Mouse (Mus musculus) adrenal gland, postnatal 36 days (tissue): ENCODE results near the gene Ghdc. TPM values are rescaled to one million over a fixed set of nuclear protein-coding genes. Genes with fewer than 3 reads are reported as not detected.

Experiments used
- DNase-seq, 2 experiments: peaks; one replicate each; pipeline ENCODE4 v3.0.0; 2021; ENCODE audit warnings: mixed read lengths in 1 of 2
- total RNA-seq, 2 experiments: library from RNA; stranded (reverse); gene quantifications; 2 replicates each; pipeline ENCODE4 v1.2.3; 2021

Gene Ghdc
- total RNA-seq, 2 experiments from 2014 or later, result 18.8 to 25.8 TPM

DNA sequence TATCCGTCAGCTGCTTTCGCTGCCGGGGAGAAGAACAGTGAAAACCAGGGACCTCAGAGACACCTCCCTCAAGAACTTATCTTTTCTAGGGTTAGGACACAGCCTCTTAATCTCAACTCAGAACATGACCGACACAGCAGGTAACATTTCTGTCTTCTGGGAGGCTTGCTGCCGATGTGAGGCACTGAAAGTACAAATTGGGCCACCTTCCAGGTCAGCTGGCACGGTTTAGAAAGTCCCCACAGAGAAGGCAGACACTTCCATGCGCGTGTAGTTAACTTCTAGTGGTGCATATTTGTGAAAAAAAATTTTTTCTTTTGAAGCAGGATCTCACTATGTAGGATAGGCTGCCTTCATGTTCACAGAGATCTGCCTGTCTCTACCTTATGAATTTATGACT is 13.5 kb upstream of the Ghdc start:
- DNase-seq, result no peak

DNA sequence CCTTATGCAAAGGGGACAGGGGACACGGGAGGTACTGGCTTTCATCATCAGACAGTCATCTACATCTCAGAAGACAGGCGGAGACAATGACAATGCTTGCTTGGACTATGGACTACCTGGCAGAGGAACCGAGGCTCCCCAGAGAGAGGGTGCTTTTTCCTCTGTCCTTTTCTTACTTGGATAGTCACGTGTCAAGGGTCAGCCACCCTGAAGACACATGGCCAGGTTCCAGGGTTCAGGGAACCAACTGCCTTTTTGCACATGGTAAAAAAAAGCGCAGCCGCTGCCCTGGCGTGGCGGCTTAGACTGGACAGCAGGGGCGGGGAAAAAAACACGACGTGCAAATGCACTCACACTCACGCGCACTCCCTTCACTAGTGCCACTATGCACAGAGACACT is 11.8 kb upstream of the Ghdc start:
- DNase-seq, result no peak

DNA sequence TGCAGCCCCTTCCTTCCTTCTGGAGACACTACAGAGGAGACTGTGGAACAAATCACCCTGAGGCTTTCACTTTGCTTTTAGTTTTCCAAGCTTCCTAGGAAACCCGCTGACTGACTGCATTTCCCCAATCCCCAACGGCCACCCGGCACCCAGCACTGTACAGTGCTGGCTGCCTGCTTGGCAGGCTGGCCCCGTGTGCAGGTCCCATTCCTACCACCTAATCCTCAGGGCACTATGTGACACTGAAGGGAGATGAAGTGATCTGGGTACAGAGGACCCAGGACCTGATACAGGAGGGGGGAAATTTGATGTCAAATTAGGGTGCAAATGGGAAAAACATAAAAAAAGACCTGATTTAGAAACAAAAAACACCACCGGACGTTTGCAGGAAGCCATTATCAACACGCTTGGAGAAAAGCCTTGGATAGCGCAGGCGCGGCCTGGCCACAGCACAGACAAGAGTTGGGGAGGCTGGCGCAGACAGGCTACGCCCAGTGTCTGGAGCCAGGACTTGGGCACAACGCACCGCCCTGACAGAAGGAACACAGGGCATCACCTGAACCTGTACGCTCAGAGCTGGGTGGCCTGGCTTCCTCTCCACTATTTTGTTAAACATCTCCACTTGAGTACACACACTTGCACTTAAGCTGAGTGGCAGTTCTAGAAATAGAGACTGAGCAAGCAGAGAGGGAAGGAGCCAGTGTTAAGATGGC is 11.2 kb upstream of the Ghdc start:
- no peak for DNase-seq

DNA sequence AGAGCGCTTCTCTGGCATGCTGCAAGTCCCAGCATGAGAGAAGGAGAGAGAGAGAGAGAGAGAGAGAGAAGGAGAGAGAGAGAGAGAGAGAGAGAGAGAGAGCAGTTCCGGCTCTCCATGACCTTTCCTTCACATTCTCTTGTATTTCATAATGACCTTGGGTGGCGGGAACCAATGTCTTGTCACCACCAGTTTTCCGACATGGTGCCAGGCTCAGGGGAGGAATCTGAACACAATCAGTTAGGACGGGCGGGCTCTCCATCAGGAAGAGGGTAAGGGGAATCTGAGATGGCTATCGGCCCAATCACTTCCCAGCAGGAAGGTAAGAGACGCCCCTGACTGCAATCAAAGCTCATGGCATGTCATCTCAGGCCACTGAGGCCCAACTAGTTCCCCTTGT is 9.5 kb upstream of the Ghdc start:
- DNase-seq, result peak; percentile 50 to 67

DNA sequence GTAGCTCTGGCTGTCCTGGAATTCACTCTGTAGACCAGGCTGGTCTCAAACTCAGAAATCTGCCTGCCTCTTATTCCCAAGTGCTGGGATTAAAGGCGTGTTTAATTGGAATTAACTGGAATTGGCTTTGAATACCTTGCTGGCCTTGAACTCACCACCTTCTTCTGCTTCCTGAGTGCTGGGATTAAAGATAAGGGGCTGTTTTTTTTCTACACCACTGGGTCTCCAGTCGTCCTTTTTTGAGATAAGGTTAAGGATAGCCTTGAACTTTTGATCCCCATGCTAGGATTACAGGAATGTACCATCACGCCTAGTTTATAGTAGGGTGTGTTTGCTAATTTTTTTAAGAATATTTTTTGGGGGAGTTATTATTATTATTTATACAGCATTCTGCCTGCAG is 7.3 kb upstream of the Ghdc start:
- DNase-seq, result no peak

DNA sequence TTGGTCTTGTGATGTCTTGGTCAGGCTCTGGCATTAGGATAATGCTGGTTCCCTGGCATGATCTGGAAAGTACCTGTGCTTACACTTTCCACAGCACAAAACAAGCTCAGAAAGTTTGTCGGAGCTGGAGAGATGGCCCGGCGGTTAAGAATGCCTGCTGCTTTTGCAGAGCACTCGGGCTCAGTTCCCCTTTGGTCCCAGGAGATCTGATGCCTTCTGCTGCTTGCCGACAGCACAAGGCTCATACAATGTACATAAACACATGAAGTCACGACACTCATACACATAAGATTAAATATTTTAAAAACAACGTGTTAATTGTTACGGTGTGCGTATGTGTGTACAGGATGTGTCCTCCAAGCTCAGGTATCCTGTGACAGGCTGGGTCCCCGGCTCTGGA is 5.2 kb upstream of the Ghdc start:
- DNase-seq, result no peak

DNA sequence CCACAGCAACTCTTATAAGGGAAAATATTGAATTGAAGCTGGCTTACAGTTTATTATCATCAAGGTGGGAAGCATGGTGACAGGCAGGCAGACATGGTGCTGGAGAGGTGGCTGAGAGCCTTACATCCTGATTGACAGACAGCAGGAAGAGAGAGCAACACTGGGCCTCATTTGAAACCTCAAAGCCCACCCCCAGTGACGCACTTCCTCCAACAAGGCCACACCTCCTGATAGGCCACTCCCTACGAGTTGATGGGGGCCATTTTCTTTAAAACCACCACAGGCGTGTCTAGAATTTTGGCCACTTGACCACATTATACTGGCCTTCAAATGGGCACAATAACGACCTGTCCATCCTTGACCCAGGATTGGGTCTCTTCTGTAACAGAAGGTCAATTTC is 3.5 kb upstream of the Ghdc start:
- no peak for DNase-seq

DNA sequence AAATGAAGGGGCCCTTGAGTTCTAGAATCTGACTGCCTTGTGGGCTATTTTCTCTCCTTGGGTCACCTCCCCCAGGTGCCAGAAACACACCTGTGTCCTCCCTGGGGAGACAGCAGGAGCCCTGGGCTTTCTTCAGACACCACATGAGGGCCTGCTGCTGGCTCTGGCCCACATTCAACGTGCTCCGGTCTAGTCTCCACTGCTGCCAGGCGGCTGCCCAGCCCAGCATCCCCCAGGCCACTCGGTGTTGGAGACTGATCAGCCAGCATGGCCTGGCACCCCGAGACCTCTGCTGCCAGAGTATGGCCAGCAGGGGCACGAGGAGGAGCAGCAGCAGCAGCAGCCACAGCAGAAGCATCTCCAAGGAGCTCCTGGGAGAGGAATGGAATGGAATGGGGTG is 777 bp downstream of the Ghdc start:
- no peak for DNase-seq

DNA sequence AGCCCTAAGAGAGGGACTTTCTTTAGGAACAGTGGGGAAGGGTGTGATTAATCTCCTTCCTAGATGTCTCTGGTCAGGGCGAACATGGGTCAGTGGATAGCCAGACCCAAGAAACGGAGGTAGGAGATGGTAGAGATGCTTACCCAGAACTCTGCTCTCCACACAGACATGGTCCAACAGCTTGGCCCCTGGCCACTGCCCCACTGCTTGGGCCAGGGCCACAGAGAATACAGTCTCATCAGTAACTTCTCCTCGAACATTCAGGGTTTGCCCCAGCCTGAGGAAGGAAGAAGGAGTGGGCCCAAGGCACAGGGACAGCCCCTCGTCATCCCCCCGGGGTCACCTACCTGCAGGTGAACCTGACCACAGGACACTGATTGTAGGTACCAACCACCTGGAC is 2.9 kb downstream of the Ghdc start:
- DNase-seq, result no peak

DNA sequence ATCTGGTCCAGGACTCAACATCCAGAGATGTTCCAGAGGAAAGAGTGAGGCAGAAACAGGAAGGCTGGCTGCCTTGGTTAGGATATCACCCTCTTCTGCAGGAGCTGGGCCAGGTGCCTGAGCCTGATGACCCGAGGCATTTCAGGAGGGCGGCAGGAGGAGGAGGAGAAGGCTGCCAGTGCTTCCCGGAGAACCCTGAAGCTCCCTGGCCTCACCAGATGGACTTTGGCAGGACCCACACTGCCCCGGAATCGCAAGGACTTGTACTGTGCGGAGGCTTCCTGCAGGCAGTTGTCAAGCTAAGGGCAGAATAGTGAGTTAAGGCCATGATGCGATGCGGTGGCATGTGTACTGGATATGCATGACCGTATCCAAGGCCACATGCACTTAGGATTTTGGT is 4.0 kb downstream of the Ghdc start:
- DNase-seq, result no peak

DNA sequence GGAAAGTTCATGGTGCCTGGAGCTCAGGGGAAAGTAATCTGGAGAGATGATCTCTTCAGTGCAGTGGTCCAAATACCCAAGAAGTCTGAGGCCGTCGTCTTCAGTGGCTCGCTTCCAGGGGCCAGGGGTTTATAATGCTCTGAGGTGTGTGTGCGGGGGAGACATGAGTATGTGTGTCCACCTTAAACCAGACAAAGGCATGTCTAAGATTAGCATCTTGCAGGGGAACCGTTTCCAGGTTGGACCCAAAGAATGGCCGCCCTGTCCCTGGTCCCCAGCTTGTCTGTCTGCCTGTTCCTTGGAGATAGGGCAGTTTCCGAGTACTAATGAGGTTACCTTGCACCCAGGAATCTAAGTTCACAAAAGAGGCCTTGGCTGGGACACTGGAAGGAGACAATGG is 7.9 kb downstream of the Ghdc start, which contains the start of gene Hcrt:
Gene Hcrt (minus strand): TSS at position 101 of the 400 bp plus-strand sequence.
- no peak for DNase-seq

DNA sequence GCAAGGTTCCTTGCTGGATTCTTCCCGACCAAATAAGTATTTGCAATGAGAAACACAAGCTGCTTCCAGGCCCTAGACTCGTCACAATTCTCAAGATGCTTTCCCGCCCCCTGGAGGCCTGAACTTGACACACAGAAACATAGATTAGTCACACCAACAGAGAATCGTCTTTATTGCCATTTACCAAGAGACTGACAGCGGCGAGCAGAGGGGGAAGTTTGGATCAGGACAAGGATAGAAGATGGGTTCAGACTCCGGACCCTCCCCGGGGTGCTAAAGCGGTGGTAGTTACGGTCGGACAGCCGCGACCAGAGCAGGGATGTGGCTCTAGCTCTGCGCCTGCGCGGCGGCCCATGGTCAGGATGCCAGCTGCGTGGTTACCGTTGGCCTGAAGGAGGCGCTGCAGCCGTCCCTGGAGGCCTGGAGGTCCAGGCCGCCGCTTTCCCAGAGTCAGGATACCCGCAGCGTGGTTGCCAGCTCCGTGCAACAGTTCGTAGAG is 9.2 kb downstream of the Ghdc start:
- DNase-seq, result peak; percentile 90 to 93

DNA sequence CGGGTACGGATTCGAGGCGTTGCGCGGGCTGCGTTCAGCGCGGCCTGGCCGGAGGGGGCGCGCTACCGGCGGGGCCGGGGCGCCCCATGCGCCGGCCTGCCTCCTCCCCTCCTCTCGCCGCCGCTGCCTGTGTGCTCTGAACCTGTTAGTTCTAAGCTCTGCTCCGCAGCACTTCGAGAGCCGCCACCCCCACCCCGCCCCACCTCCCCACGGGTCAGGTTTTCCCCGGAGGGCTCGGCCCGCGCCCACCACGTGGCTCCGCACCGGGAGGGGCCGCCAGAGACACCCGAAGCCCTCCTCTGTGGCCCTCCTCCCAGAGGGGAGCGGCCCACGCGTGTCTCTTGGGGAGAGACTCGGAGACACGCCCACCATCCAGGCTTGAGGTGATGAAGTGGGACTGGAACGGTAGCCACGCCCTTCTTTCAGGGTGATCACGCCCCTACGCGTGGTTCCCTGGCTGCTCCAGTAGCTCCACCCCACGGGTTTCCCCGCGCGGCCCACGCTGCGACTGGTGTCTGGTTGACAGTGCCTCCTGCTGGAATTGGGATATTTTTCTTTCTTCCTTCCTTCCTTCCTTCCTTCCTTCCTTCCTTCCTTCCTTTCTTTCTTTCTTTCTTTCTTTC is 11.0 kb downstream of the Ghdc start, which contains the start of gene Kcnh4:
Gene Kcnh4 (minus strand): TSS at position 332 of the 623 bp plus-strand sequence.
- DNase-seq, result peak; percentile 65 to 70

DNA sequence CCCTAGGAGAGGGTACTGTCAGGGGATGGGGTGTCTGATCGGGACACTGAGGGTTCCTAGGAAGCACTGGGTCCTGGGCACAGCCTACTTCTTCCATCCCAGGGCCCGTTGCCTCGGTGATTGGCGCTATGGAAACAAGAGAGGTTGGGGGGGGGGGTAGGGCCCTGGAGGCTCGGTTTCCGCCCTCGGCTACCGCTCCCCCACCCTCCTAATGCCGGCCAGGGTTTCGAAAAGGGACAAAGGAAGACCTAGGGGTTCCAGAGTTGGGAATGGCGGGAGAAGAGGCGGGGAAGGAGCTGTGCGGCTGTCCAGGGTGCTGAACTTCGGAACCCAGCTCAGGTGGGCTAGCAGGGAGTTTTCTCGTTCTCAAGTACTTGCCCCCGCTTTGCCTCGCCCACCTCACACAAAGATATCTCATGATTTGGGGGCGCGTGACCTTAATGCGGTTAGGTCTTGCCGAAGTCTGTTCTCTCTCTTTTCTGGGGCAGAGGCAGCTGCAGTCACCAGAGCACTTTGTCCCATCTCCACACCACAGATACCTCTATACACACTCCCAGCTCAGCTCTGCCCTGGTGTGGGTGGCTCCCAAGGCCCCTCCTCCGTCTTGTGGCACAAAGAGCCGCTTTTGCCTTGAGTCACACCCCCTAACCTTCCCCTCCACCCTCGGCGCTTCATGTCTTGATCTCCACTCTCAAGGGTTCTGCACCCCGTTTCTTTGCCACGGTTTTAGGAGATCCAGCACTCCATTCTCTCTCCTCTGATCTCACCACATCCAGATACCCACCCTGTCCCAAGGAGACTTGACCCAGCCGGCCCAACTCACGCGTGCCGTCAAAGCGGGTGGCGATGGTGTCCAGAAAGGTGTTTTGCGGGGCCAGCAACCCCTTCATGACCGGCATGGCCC is 11.8 kb downstream of the Ghdc start:
- DNase-seq, result peak; percentile 67 to 78

DNA sequence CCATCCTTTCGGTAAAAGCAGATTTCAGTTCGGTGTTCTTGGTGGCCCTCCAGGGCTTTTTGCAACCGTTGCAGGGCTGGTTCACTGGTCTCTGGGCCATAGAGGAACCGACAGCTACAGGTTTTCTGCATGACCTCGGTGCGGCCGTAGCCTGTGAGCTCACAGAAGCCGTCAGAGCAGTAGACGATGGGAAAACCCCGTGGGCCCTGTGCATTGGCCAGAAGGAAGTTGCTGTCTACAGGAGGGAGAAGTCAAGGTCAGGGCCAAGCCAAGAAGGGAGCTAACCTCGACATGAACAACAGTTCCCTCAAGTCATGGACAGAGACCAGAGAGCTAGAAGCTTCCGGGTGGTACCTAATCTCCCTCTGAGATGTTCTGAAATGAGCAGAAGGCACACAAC is 13.2 kb downstream of the Ghdc start:
- no peak for DNase-seq

DNA sequence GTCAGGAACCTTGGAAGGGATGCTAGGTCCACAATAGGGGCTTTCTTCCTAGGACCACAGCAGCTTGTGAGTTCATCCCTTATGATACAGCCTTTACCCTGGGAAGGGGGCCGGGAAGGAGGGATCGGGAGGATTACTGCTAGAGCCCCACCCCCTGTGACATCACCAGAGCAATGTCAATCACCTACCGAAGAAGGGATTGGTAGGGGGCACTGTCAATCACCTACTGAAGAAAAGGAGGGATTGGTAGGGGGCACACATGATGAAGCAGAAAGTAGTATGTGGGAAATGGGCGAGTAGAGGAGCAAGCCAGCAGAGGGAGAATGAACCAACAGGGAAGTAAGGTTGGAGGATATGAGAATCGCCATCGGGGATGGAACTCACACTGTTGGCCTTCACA is 14.3 kb downstream of the Ghdc start:
- DNase-seq, result no peak

DNA sequence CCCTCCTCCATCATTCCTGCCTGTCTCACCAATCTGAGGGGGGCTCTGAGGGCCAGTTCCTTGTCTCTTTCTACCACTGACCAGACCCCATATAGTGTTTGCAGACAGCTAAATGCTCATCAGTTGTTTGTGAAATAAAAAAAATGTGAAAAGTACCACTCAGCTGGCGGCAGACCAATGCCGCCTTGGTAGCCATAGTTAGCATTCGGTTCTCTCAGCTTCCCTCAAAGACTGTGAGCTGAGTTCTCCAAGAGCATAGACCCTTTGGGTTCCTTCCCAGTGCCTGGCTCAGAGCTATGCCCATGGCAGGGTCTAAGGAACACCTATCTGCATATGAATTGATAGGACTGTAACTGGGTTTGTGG is 16.1 kb downstream of the Ghdc start:
- no peak for DNase-seq

DNA sequence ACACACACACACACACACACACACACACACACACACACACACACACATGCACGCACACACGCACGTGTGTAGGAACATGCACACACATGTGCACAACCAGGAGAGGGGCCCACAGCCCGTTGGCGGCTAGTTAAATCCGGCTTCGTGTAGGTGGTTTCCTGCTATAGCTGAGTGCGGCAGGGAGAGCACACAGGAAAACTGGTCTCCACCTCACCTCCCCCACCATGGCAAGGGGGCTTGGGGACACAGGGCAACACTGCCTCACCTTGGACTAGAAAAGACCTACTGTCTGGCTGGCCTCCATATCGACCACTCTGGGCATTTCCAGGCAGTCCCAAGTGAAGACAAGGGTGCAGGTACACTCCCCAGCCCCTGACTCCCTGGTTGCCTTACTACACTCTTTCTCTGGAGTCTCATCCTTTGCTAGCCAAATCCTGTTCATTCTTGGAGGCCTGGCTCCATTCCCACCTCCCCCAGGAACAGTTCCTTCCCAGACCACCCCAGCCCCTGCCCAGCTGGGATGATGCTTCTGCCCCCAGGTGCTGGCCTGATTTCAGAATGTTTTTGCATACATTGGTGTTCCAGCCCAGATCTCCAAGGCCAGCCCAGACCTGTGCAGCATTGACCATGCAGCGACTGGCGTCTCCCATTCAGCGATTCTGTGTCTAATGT is 16.6 kb downstream of the Ghdc start:
- DNase-seq, result no peak

DNA sequence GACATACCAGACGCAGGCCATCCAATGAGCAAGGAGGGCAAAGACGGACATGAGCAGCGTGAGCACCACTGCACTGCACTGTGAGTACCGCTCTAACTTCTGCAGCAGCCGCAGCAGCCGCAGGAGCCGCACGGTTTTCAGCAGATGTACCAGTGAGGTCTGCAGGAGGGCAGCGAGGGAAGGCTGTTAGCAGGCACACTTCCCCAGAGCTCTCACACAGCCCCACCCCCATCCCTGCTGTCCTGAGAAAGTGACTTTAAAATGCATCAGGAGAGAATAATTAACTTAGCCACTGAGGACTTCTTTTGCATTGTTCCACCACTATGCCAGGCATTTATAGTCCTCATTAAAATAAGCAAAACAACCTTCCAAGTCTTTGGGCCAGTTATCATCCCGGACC is 18.5 kb downstream of the Ghdc start:
- DNase-seq, result no peak

DNA sequence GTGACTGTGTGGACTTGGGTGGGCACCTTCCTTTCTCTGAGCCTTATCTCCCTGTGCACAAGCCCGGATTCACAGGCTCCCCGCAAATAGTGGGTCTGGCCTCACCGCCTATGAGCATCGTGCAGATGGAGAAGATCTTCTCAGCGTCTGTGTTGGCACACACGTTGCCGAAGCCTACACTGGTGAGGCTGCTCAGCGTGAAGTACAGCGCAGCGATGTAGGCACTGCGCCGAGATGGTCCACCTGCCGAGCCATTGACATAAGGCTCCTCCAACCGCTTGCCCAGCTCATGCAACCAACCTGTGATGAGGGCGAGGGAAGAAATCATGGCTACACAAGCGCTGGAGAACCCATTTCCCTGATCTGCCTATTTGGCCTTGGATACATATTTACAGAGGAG is 20.6 kb downstream of the Ghdc start:
- no peak for DNase-seq

DNA sequence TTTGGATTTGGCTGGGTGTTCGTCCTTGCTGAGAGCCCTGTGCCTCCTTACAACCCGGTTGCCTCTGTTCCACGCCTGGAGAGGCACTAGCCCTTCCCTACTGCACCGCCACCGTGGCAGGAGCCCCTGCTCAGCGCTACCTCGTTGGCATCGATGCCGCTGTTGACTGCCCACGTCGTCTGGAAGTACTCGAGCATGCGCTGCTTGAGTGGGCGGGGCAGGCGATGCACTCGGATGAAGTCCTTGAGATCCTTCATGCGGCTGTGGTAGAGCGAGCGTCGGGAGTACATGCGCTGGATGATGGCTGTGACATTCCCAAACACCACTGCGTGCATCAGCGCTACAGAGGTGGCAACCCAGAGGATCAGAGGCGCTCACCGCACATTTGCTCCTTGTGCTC is 21.3 kb downstream of the Ghdc start:
- peak; percentile 55 to 69 for DNase-seq

DNA sequence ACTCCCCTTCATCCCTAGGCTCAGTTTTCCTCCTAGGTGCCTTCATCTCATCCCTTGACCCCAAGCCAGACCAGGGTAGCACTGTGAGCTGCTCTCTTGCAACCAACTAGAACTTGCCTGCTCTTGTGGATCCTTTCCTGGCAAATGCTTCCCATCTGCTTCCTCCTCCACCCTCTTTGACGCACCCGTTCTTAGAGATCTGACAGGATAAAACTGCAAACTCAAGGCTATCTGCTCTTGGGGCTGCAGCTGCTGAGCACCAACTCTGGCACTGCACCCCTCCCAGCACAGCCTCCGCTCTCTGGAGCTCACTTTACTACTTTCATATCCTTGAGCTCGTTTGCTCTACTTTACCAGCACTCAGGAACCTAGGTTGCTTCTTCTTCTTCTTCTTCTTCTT is 22.1 kb downstream of the Ghdc start:
- DNase-seq, result no peak
